Mouse (Mus musculus) erythroblast, adult 5-6 weeks (primary cell): ENCODE results near the gene Fem1b. TPM values are rescaled to one million over a fixed set of nuclear protein-coding genes. Genes with fewer than 3 reads are reported as not detected.

Source experiments
- total RNA-seq, 2 experiments: library from RNA; stranded (forward) in 1 of 2; stranded (reverse) in 1 of 2; fragments of 150-400 nt in 1 of 2; fragments of 200-764, 138-1000 nt in 1 of 2; gene quantifications; 2 replicates each; pipeline versions ENCODE4 v1.2.3 to v1.2.4; 2015 to 2017; ENCODE audit warnings: low replicate concordance in 2 of 2

Fem1b gene
- total RNA-seq, 2 experiments from 2014 or later, result 7.5 to 14.7 TPM

Other genes with a start within 250 kb of the Fem1b start
- gene Itga11, start 134.1 kb downstream of the Fem1b start, total RNA-seq (2015; ENCODE audit: low replicate concordance), result not detected in 2 replicates
- gene Itga11, start 134.1 kb downstream of the Fem1b start, total RNA-seq (2017; ENCODE audit: low replicate concordance), result not detected in 2 replicates
- gene Cln6, start 26.9 kb upstream of the Fem1b start, total RNA-seq (2015; ENCODE audit: low replicate concordance), result 6.3 and 11.5 TPM in 2 replicates
- 3.9 and 11.3 TPM in 2 replicates for gene Cln6, start 26.9 kb upstream of the Fem1b start, total RNA-seq (2017; ENCODE audit: low replicate concordance)
- gene Calml4, start 46.1 kb upstream of the Fem1b start, total RNA-seq (2015; ENCODE audit: low replicate concordance), result not detected in 2 replicates
- not detected in 2 replicates for gene Calml4, start 46.1 kb upstream of the Fem1b start, total RNA-seq (2017; ENCODE audit: low replicate concordance)
- 29.0 and 45.0 TPM in 2 replicates for gene Pias1, start 176.0 kb upstream of the Fem1b start, total RNA-seq (2015; ENCODE audit: low replicate concordance)
- 20.1 and 26.5 TPM in 2 replicates for gene Pias1, start 176.0 kb upstream of the Fem1b start, total RNA-seq (2017; ENCODE audit: low replicate concordance)